Mouse (Mus musculus) neural tube, embryonic 12.5 days (tissue): ENCODE measurements at regions not wholly inside any gene's neighbourhood (a gene's known extent, or its start where the extent isn't known, plus 50 kb on each side); places are given as distances from the start of the nearest gene placed in this dataset. TPM values are rescaled to one million over a fixed set of nuclear protein-coding genes. Genes with fewer than 3 reads are reported as not detected.

Experiments
- ATAC-seq: fragments of 200-750 bp; cut with Nextera tagmentation; 2 replicates; pipeline ENCODE4 v1.8.0; 2017; ENCODE audit warnings: low read depth, mild to moderate bottlenecking, moderate TSS enrichment, moderate library complexity; ENCODE audit not compliant: low FRiP score
- H3K27ac ChIP-seq: fragments of 300-500 bp; sonication (generic); 2 replicates; pipeline ENCODE4 v1.5.1; 2016
- H3K27me3 ChIP-seq: fragments of 300-500 bp; sonication (generic); replicated peaks from 2 replicates; pipeline ENCODE4 v1.6.1; 2016; ENCODE audit warnings: mild to moderate bottlenecking
- H3K36me3 ChIP-seq: fragments of 300-500 bp; sonication (generic); 2 replicates; pipeline ENCODE4 v1.6.1; 2016; ENCODE audit warnings: mild to moderate bottlenecking
- H3K4me1 ChIP-seq: fragments of 300-500 bp; sonication (generic); 2 replicates; pipeline ENCODE4 v1.6.1; 2016
- H3K4me2 ChIP-seq: fragments of 300-500 bp; sonication (generic); replicated peaks from 2 replicates; pipeline ENCODE4 v1.6.1; 2016; ENCODE audit warnings: mild to moderate bottlenecking
- H3K4me3 ChIP-seq: fragments of 300-500 bp; sonication (generic); 2 replicates; pipeline ENCODE4 v1.5.1; 2016
- H3K9ac ChIP-seq: fragments of 300-500 bp; sonication (generic); 2 replicates; pipeline ENCODE4 v1.6.1; 2016; ENCODE audit warnings: mild to moderate bottlenecking
- H3K9me3 ChIP-seq: fragments of 300-500 bp; sonication (generic); 2 replicates; pipeline ENCODE4 v1.6.1; 2016; ENCODE audit warnings: mild to moderate bottlenecking
- WGBS: fragments of 180-500 bp; shearing (Covaris S2); methylation state at CpG from one replicate; pipeline ENCODE4 v1.1.7; 2016; 5-methylcytosine and 5-hydroxymethylcytosine counted together
- microRNA counts: library from miRNA; unstranded; fragments of <30 nt; microRNA quantifications from one replicate; lab custom pipeline; 2017
- microRNA-seq: library from miRNA; unstranded; fragments of <30 nt; microRNA quantifications from one replicate; pipeline ENCODE4, GENCODE M21; 2017

DNA sequence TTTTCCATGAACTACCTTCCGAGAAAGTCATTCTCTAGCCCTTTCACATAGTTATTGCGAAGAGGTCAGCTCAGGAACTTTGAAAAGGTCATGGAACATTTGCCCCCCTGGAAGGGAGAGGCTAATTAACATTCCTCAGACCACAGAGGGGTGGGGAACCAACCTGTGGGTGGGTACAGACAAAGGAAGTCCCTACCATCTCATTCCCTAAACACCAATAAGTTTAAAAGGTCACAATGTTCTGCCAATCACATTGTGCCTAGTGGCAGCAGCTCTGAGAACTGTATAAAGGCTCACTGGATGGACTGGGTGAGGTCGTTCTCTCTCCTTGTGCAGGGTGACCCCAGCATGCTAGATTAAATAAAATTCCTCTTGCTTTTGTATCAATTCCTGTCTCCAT, 64.8 kb upstream of the Ccdc85a start:
- no peaks in the 10 kb centered on the region for H3K36me3 ChIP-seq
- H3K9me3 ChIP-seq, result no peaks in the 10 kb centered on the region
- no peak for ATAC-seq
- 31% methylated on average over 3 of the region's 3 CpGs for WGBS
- H3K27ac ChIP-seq, result no peak overlapping the region
- no peak overlapping the region for H3K4me3 ChIP-seq
- no peaks in the 10 kb centered on the region for H3K4me1 ChIP-seq
- no peak overlapping the region for H3K4me2 ChIP-seq
- no peak overlapping the region for H3K9ac ChIP-seq
- H3K27me3 ChIP-seq, result no peaks in the 10 kb centered on the region

DNA sequence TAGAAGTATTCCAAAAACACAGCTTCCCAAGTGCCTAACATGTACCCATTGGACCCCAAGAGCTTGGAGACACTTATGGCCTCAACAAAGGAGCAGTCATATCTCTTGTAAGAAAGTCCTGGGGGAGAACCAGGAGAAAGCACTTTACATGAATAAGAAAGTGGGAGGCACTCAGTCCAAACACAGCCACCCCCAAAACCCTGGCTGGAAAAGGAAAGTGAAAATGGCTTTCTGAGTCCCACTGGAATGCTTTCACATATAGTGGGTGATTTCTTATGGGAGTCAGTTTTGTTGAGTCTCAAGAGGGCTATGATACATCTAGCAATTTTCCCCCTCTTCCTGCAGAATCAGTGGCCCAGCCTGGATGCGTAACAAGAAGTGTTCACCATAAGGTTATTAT, 55.0 kb upstream of the Ccdc85a start:
- no peak for ATAC-seq
- H3K4me2 ChIP-seq, result no peak overlapping the region
- H3K36me3 ChIP-seq, result no peaks in the 10 kb centered on the region
- no peak overlapping the region for H3K9ac ChIP-seq
- H3K27me3 ChIP-seq, result no peaks in the 10 kb centered on the region
- 92% methylated on average over 1 of the region's 1 CpGs for WGBS
- no peaks in the 10 kb centered on the region for H3K9me3 ChIP-seq
- no peaks in the 10 kb centered on the region for H3K4me1 ChIP-seq
- no peak overlapping the region for H3K27ac ChIP-seq
- H3K4me3 ChIP-seq, result no peak overlapping the region

DNA sequence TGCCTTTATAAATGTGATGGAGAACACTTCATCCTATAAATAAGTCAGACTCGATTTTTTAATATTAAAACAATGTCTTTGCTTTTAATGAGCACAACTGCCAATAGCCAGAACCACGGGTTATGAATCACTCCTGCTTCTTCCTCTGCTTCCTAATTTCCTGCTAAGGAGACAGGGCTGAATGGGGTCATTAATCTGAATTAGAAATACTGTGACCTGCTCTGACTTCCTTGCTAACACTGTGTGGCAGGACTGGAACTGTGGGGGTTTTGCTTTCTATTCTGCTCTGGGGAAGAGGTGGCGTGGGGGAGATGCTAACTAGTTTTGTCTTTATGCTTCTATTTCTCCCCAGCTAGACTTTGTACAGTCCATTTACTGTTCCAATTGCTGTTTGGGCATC, 52.6 kb upstream of the Ccdc85a start:
- Histone ChIP-seq H3K27ac (no peak overlapping the region), H3K9me3 (no peaks in the 10 kb centered on the region), H3K4me2 (no peak overlapping the region), H3K36me3 (no peaks in the 10 kb centered on the region), H3K4me3 (no peak overlapping the region), H3K9ac (no peak overlapping the region), H3K27me3 (no peaks in the 10 kb centered on the region), H3K4me1 (no peaks in the 10 kb centered on the region)
- 41% methylated on average over 3 of the region's 3 CpGs for WGBS
- ATAC-seq, result no peak

MicroRNAs in the stretch of these regions (microRNA counts, 519-probe panel; counts per million panel counts)
- 342 counts per million, percentile 67 among the panel's probes with 10 or more counts for microRNA mmu-miR-216a (lab: Ali Mortazavi, UCI)
- microRNA mmu-miR-216b (lab: Ali Mortazavi, UCI), result 4,121 counts per million, percentile 76 among the panel's probes with 10 or more counts
- microRNA mmu-miR-217 (lab: Ali Mortazavi, UCI), result 342 counts per million, percentile 67 among the panel's probes with 10 or more counts

Small RNA genes in the stretch of these regions (microRNA-seq; reads per million reads assigned to microRNA genes)
- 52.7 reads per million, percentile 44 among the genes with 10 or more reads in this experiment for gene Mir216a
- not detected for gene Mir216b
- not detected for gene Mir216c
- gene Mir217, result 285 reads per million, percentile 65 among the genes with 10 or more reads in this experiment
